Mouse (Mus musculus): ENCODE results near the gene Kif22. TPM values are rescaled to one million over a fixed set of nuclear protein-coding genes. Genes with fewer than 3 reads are reported as not detected.

The Kif22 gene
- not detected for polyA plus RNA-seq (2014; fragmentation: Illumina TruSeq; extraction: RNeasy Lipid Tissue Mini Kit (QIAGEN cat#74804); ENCODE audit: low read depth, low replicate concordance)

DNA sequence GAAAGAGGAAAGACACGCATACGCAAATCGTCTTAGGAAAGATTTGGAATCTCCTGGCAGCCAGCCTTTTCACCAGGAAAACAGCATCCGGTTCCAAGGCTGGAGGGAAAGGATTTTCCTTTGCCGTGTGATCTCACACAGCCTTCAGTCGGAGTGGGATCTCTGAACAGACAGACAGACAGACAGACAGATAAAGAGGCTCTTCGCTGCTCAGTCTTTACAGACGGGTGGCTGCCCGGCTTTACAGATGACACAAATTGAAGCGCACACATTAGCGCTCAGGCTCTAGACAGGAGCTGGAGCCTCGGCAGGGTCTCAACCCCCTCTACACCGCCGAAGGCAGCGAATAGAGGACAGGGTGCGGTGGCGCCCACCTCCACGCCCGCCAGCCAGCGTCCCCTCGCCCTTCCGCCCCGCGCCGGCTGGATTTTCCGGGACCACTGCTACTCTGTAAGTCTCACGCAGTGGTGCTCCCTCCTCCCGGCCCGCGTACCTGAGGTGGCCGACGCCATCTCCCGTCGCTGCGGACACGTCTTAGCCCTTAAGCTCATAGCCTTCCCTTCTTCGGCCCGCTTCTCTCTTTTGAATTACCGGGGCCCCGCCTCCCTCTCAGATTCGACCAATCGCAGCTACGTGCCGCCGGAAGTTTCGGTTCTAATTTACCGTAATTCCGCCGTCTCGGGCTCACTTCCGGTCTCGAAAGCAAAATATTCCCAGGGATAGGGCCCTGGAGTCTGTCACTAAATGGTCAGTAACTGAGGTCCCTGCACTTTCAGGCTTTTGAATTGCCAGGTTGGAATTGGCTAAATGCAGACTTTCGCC lies at the start of gene Kif22:
Gene Kif22 (minus strand): TSS at position 621 of the 822 bp plus-strand sequence.

DNA sequence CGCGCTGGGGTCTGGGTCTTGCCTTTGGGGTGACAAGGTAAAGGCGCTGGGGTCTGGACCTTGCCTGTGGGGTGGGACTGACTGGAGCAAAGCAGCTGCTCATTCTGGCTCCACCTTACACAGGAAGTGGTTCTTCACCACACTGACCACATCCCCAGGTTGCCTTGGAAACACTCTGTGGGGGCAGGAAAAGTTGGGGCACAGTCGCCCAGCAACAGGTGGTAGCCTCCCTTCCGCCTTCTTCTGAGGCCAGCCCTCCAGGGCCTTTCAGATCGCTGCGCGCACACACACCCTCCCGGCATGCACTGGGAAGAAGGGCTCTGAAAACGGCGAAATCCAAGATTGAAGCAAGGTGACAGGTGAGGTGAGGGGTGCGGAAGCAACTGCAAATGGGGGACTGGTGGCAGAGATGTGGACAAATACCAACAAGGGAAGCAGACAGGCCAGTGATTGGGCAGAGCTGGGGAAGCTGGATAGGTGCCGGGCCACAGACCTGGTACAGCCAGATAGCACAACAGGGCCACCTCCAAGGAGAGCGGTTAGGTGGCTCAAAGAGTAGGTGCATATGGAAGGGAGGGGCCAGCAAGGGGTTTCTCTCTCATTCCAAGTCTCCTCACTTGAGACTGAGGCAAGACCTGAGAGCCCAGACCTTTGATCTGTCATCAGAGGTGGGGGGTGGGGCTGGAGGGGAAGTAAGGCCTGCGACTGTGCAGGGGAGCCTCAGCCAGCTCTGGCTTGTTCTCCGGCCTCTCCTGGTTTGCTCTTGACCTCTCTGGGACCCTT lies 49.0 kb upstream of the Kif22 start, which contains the start of gene AI467606:
Gene AI467606 (plus strand): TSS at position 246 of the 783 bp plus-strand sequence.

DNA sequence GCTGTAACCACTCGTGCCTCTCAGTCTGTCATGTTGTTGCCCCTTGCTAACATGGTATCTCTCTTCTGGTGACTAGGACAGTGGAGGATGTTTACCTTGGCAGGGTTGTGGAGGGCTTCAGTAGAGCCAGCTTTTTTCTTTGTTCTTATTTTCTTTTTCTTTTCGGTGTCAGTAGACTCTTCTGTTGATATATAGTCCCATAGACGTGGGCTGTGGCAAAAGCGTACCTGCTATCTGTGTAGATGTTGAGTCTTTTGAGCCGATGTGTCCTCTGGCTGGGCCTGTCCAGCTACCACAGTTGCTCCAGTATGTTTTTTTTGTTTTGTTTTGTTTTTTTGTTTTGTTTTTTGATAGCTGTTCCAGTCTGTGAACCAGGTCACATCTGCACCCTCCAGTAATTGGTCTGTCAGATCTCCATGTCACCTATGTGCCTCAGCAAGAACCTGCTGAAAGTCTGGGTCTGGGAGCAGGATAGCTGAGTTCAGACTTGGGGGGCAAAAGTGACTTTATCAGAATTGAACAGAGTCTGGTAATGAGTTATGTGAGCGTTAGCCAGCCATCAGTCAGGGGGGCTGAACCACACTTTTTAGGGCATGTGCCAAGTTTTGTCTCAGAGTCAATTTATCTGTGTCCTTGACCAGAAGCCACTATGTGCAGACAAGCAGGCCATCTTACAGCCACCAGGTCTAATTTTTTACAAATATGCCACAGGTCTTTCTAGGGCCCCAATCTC lies 45.2 kb upstream of the Kif22 start, which contains the start of gene Zg16:
Gene Zg16 (minus strand): TSS at position 51 of the 733 bp plus-strand sequence.

GRCm38 (mm10) chr7:127026984-127027726 lies 15.1 kb downstream of the Kif22 start, which contains the start of gene Maz:
Gene Maz (minus strand): TSS chr7:127027037.

GRCm38 (mm10) chr7:127020901-127021562 lies 21.2 kb downstream of the Kif22 start, which contains the start of the genes Gm42742 and Prrt2:
Gene Gm42742 (minus strand): TSS chr7:127021097.
Gene Prrt2 (minus strand): TSS chr7:127021211.

DNA sequence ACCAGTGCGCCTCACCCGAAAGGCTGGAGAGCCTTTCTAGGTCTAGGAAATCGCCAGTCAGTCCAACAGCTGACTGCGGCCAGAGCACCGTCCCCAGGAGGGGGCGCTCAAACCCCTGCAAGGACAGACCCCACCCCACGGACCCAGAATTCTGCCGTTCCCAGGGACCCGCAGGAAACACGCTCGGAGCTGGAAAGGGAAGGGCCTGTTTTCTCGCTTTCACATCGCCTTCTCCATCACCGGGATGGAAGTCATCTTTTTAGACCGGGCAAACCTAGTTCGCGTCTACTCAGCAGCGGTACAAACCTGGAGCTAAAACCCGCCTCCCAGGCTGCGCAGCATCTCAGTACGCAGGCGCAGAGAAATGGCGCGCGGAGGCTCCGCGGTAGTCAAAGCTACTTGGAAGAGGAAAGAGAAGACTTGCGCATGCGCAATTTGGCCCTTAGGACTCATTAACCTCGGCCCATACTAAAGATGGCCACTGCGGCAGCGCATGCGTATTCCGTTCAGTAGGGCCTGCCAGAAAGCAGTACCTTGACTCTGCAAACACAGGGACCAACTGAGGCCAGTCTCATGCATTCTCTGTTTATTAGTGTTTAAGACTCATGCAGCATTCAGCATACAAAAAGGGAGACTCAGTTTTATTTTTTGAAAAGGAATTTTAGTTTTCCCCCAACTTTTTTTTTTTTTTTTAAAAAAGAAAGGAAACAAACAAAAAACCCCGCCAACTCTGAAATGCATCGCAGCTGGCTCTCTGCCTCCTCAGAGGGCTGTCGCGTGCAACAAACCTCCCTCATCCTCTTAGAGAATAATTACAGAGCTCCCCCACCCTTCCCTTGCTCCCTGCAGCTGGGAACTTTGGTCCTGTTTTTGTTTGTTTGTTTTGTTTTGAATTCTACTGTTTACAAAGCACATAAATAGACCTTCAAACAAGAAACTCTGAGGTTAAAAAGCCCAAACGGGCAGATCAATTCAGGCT lies 25.0 kb downstream of the Kif22 start, which contains the start of gene Pagr1a:
Gene Pagr1a (minus strand): TSS at position 382 of the 979 bp plus-strand sequence.

GRCm38 (mm10) chr7:127016481-127016485 lies 26.0 kb downstream of the Kif22 start, which contains the start of gene Pagr1b:
Gene Pagr1b (minus strand): TSS chr7:127016484.

GRCm38 (mm10) chr7:127014320-127014719 lies 28.0 kb downstream of the Kif22 start, which contains the start of gene Mvp:
Gene Mvp (minus strand): TSS chr7:127014621.

Other genes starting within 250 kb of the Kif22 start
- 19.8 TPM for gene Ppp4c, start 250.0 kb downstream of the Kif22 start, polyA plus RNA-seq (2014; fragmentation: Illumina TruSeq; extraction: RNeasy Lipid Tissue Mini Kit (QIAGEN cat#74804); ENCODE audit: low read depth, low replicate concordance)
- not detected for gene Fam57b, start 244.8 kb downstream of the Kif22 start, polyA plus RNA-seq (2014; fragmentation: Illumina TruSeq; extraction: RNeasy Lipid Tissue Mini Kit (QIAGEN cat#74804); ENCODE audit: low read depth, low replicate concordance)
- not detected for gene 4930451I11Rik, start 210.8 kb downstream of the Kif22 start, polyA plus RNA-seq (2014; fragmentation: Illumina TruSeq; extraction: RNeasy Lipid Tissue Mini Kit (QIAGEN cat#74804); ENCODE audit: low read depth, low replicate concordance)
- gene Doc2a, start 195.1 kb downstream of the Kif22 start, polyA plus RNA-seq (2014; fragmentation: Illumina TruSeq; extraction: RNeasy Lipid Tissue Mini Kit (QIAGEN cat#74804); ENCODE audit: low read depth, low replicate concordance), result not detected
- gene Hirip3, start 180.5 kb downstream of the Kif22 start, polyA plus RNA-seq (2014; fragmentation: Illumina TruSeq; extraction: RNeasy Lipid Tissue Mini Kit (QIAGEN cat#74804); ENCODE audit: low read depth, low replicate concordance), result 3.6 TPM
- 4.8 TPM for gene Ino80e, start 180.1 kb downstream of the Kif22 start, polyA plus RNA-seq (2014; fragmentation: Illumina TruSeq; extraction: RNeasy Lipid Tissue Mini Kit (QIAGEN cat#74804); ENCODE audit: low read depth, low replicate concordance)
- gene Taok2, start 157.8 kb downstream of the Kif22 start, polyA plus RNA-seq (2014; fragmentation: Illumina TruSeq; extraction: RNeasy Lipid Tissue Mini Kit (QIAGEN cat#74804); ENCODE audit: low read depth, low replicate concordance), result 3.4 TPM
- 16.3 TPM for gene Tmem219, start 119.6 kb downstream of the Kif22 start, polyA plus RNA-seq (2014; fragmentation: Illumina TruSeq; extraction: RNeasy Lipid Tissue Mini Kit (QIAGEN cat#74804); ENCODE audit: low read depth, low replicate concordance)
- gene Kctd13, start 113.6 kb downstream of the Kif22 start, polyA plus RNA-seq (2014; fragmentation: Illumina TruSeq; extraction: RNeasy Lipid Tissue Mini Kit (QIAGEN cat#74804); ENCODE audit: low read depth, low replicate concordance), result 1.7 TPM
- not detected for gene Asphd1, start 92.9 kb downstream of the Kif22 start, polyA plus RNA-seq (2014; fragmentation: Illumina TruSeq; extraction: RNeasy Lipid Tissue Mini Kit (QIAGEN cat#74804); ENCODE audit: low read depth, low replicate concordance)
- not detected for gene Sez6l2, start 91.9 kb downstream of the Kif22 start, polyA plus RNA-seq (2014; fragmentation: Illumina TruSeq; extraction: RNeasy Lipid Tissue Mini Kit (QIAGEN cat#74804); ENCODE audit: low read depth, low replicate concordance)
- 7.8 TPM for gene Cdipt, start 66.6 kb downstream of the Kif22 start, polyA plus RNA-seq (2014; fragmentation: Illumina TruSeq; extraction: RNeasy Lipid Tissue Mini Kit (QIAGEN cat#74804); ENCODE audit: low read depth, low replicate concordance)
- not detected for gene Cdiptos, start 66.4 kb downstream of the Kif22 start, polyA plus RNA-seq (2014; fragmentation: Illumina TruSeq; extraction: RNeasy Lipid Tissue Mini Kit (QIAGEN cat#74804); ENCODE audit: low read depth, low replicate concordance)
- 0.53 TPM for gene Mvp, start 27.9 kb downstream of the Kif22 start, polyA plus RNA-seq (2014; fragmentation: Illumina TruSeq; extraction: RNeasy Lipid Tissue Mini Kit (QIAGEN cat#74804); ENCODE audit: low read depth, low replicate concordance)
- 1.3 TPM for gene Pagr1b, start 26.0 kb downstream of the Kif22 start, polyA plus RNA-seq (2014; fragmentation: Illumina TruSeq; extraction: RNeasy Lipid Tissue Mini Kit (QIAGEN cat#74804); ENCODE audit: low read depth, low replicate concordance)
- not detected for gene Pagr1a, start 25.1 kb downstream of the Kif22 start, polyA plus RNA-seq (2014; fragmentation: Illumina TruSeq; extraction: RNeasy Lipid Tissue Mini Kit (QIAGEN cat#74804); ENCODE audit: low read depth, low replicate concordance)
- 0.53 TPM for gene Gm42742, start 21.4 kb downstream of the Kif22 start, polyA plus RNA-seq (2014; fragmentation: Illumina TruSeq; extraction: RNeasy Lipid Tissue Mini Kit (QIAGEN cat#74804); ENCODE audit: low read depth, low replicate concordance)
- not detected for gene Prrt2, start 21.3 kb downstream of the Kif22 start, polyA plus RNA-seq (2014; fragmentation: Illumina TruSeq; extraction: RNeasy Lipid Tissue Mini Kit (QIAGEN cat#74804); ENCODE audit: low read depth, low replicate concordance)
- gene Maz, start 15.4 kb downstream of the Kif22 start, polyA plus RNA-seq (2014; fragmentation: Illumina TruSeq; extraction: RNeasy Lipid Tissue Mini Kit (QIAGEN cat#74804); ENCODE audit: low read depth, low replicate concordance), result 12.5 TPM
- gene Zg16, start 44.9 kb upstream of the Kif22 start, polyA plus RNA-seq (2014; fragmentation: Illumina TruSeq; extraction: RNeasy Lipid Tissue Mini Kit (QIAGEN cat#74804); ENCODE audit: low read depth, low replicate concordance), result not detected
- 0.45 TPM for gene AI467606, start 48.9 kb upstream of the Kif22 start, polyA plus RNA-seq (2014; fragmentation: Illumina TruSeq; extraction: RNeasy Lipid Tissue Mini Kit (QIAGEN cat#74804); ENCODE audit: low read depth, low replicate concordance)
- 50.0 TPM for gene Qprt, start 79.8 kb upstream of the Kif22 start, polyA plus RNA-seq (2014; fragmentation: Illumina TruSeq; extraction: RNeasy Lipid Tissue Mini Kit (QIAGEN cat#74804); ENCODE audit: low read depth, low replicate concordance)
- gene Spn, start 95.4 kb upstream of the Kif22 start, polyA plus RNA-seq (2014; fragmentation: Illumina TruSeq; extraction: RNeasy Lipid Tissue Mini Kit (QIAGEN cat#74804); ENCODE audit: low read depth, low replicate concordance), result 0.13 TPM
- 7.0 TPM for gene Cd2bp2, start 153.6 kb upstream of the Kif22 start, polyA plus RNA-seq (2014; fragmentation: Illumina TruSeq; extraction: RNeasy Lipid Tissue Mini Kit (QIAGEN cat#74804); ENCODE audit: low read depth, low replicate concordance)
- 2.4 TPM for gene Tbc1d10b, start 166.0 kb upstream of the Kif22 start, polyA plus RNA-seq (2014; fragmentation: Illumina TruSeq; extraction: RNeasy Lipid Tissue Mini Kit (QIAGEN cat#74804); ENCODE audit: low read depth, low replicate concordance)
- not detected for gene Mylpf, start 166.4 kb upstream of the Kif22 start, polyA plus RNA-seq (2014; fragmentation: Illumina TruSeq; extraction: RNeasy Lipid Tissue Mini Kit (QIAGEN cat#74804); ENCODE audit: low read depth, low replicate concordance)
- 0.50 TPM for gene Zfp553, start 190.6 kb upstream of the Kif22 start, polyA plus RNA-seq (2014; fragmentation: Illumina TruSeq; extraction: RNeasy Lipid Tissue Mini Kit (QIAGEN cat#74804); ENCODE audit: low read depth, low replicate concordance)
- gene Sept1, start 190.7 kb upstream of the Kif22 start, polyA plus RNA-seq (2014; fragmentation: Illumina TruSeq; extraction: RNeasy Lipid Tissue Mini Kit (QIAGEN cat#74804); ENCODE audit: low read depth, low replicate concordance), result not detected
- not detected for gene Zfp771, start 201.8 kb upstream of the Kif22 start, polyA plus RNA-seq (2014; fragmentation: Illumina TruSeq; extraction: RNeasy Lipid Tissue Mini Kit (QIAGEN cat#74804); ENCODE audit: low read depth, low replicate concordance)
- gene Dctpp1, start 218.2 kb upstream of the Kif22 start, polyA plus RNA-seq (2014; fragmentation: Illumina TruSeq; extraction: RNeasy Lipid Tissue Mini Kit (QIAGEN cat#74804); ENCODE audit: low read depth, low replicate concordance), result 2.3 TPM
- gene Sephs2, start 231.6 kb upstream of the Kif22 start, polyA plus RNA-seq (2014; fragmentation: Illumina TruSeq; extraction: RNeasy Lipid Tissue Mini Kit (QIAGEN cat#74804); ENCODE audit: low read depth, low replicate concordance), result 507 TPM